Mouse (Mus musculus) neural tube, embryonic 13.5 days (tissue): ENCODE measurements around the gene Sema4c. TPM values are rescaled to one million over a fixed set of nuclear protein-coding genes. Genes with fewer than 3 reads are reported as not detected.

Experiments used
- ATAC-seq: fragments of 200-750 bp; cut with Nextera tagmentation; 2 replicates; pipeline ENCODE4 v1.8.0; 2017; ENCODE audit warnings: low read depth, mild to moderate bottlenecking, moderate TSS enrichment, moderate library complexity
- H3K27ac ChIP-seq: fragments of 300-500 bp; sonication (generic); replicated peaks from 2 replicates; pipeline ENCODE4 v1.5.1; 2015; ENCODE audit warnings: moderate library complexity, mild to moderate bottlenecking, inconsistent platforms
- H3K27me3 ChIP-seq: fragments of 300-500 bp; sonication (generic); 2 replicates; pipeline ENCODE4 v1.6.1; 2015; ENCODE audit warnings: mild to moderate bottlenecking, inconsistent platforms
- H3K36me3 ChIP-seq: fragments of 300-500 bp; sonication (generic); 2 replicates; pipeline ENCODE4 v1.6.1; 2015; ENCODE audit warnings: mild to moderate bottlenecking, inconsistent platforms
- H3K4me1 ChIP-seq: fragments of 300-500 bp; sonication (generic); replicated peaks from 2 replicates; pipeline ENCODE4 v1.6.1; 2015; ENCODE audit warnings: inconsistent platforms
- H3K4me2 ChIP-seq: fragments of 300-500 bp; sonication (generic); 2 replicates; pipeline ENCODE4 v1.6.1; 2015; ENCODE audit warnings: inconsistent platforms, mild to moderate bottlenecking, moderate library complexity
- H3K4me3 ChIP-seq: fragments of 300-500 bp; sonication (generic); 2 replicates; pipeline ENCODE4 v1.5.1; 2015; ENCODE audit warnings: mild to moderate bottlenecking, inconsistent platforms
- H3K9ac ChIP-seq: fragments of 300-500 bp; sonication (generic); 2 replicates; pipeline ENCODE4 v1.6.1; 2015; ENCODE audit warnings: moderate library complexity, mild to moderate bottlenecking, inconsistent platforms
- H3K9me3 ChIP-seq: fragments of 300-500 bp; sonication (generic); 2 replicates; pipeline ENCODE4 v1.6.1; 2016; ENCODE audit warnings: inconsistent platforms
- WGBS: fragments of 180-500 bp; shearing (Covaris S2); methylation state at CpG from one replicate; pipeline ENCODE4 v1.1.7; 2015; 5-methylcytosine and 5-hydroxymethylcytosine counted together
- polyA plus RNA-seq: library from polyadenylated mRNA; unstranded; fragments of >200 nt; fragmentation: Nextera tagmentation; extraction: Ambion mirVana; gene quantifications from 2 replicates; pipeline ENCODE4 v1.2.1, GENCODE M21; 2015

The Sema4c gene
- polyA plus RNA-seq, 1 experiment from 2014 or later = 25.2 TPM

GRCm38 (mm10) chr1:36589486-36589885 lies 31.3 kb upstream of the Sema4c start:
- Histone ChIP-seq H3K9me3 (no peaks in the 10 kb centered on the region), H3K9ac (no peak overlapping the region), H3K4me1 (peaks cover 30% of the 10 kb centered on the region), H3K27ac (no peak overlapping the region), H3K36me3 (no peaks in the 10 kb centered on the region), H3K27me3 (peaks cover 1% of the 10 kb centered on the region; the same call in 1 of the 2 replicates), H3K4me2 (no peak overlapping the region), H3K4me3 (no peak overlapping the region)
- ATAC-seq = peak; percentile 16; the same call in 1 of the 2 replicates
- 33% methylated on average over 6 of the region's 6 CpGs for WGBS

GRCm38 (mm10) chr1:36588476-36589450 lies 30.6 kb upstream of the Sema4c start:
- Histone ChIP-seq H3K4me3 (no peak overlapping the region), H3K27ac (peak overlapping the region; percentile 54), H3K27me3 (peaks cover 9% of the 10 kb centered on the region; the same call in 1 of the 2 replicates), H3K4me1 (peaks cover 30% of the 10 kb centered on the region), H3K9ac (no peak overlapping the region), H3K9me3 (no peaks in the 10 kb centered on the region), H3K36me3 (no peaks in the 10 kb centered on the region), H3K4me2 (no peak overlapping the region)
- peak; percentile 32; the same call in 1 of the 2 replicates for ATAC-seq
- 67% methylated on average over 13 of the region's 13 CpGs for WGBS

GRCm38 (mm10) chr1:36587860-36588259 lies 29.7 kb upstream of the Sema4c start:
- WGBS = 84% methylated on average over 6 of the region's 6 CpGs
- Histone ChIP-seq H3K27me3 (peaks cover 18% of the 10 kb centered on the region), H3K27ac (0 out of 2 replicates have a peak overlapping the region, but pooled peaks have one; percentile 54), H3K4me3 (no peak overlapping the region), H3K36me3 (no peaks in the 10 kb centered on the region), H3K9me3 (no peaks in the 10 kb centered on the region), H3K4me1 (peaks cover 30% of the 10 kb centered on the region), H3K9ac (no peak overlapping the region), H3K4me2 (no peak overlapping the region)
- ATAC-seq = no peak

GRCm38 (mm10) chr1:36586288-36586687 lies 28.1 kb upstream of the Sema4c start:
- WGBS = 30% methylated on average over 4 of the region's 4 CpGs
- peaks cover 20% of the 10 kb centered on the region for H3K27me3 ChIP-seq

GRCm38 (mm10) chr1:36583408-36584116 lies 25.4 kb upstream of the Sema4c start:
- H3K27me3 ChIP-seq = peaks cover 20% of the 10 kb centered on the region
- no peak overlapping the region for H3K9ac ChIP-seq
- WGBS = 88% methylated on average over 8 of the region's 8 CpGs
- H3K27ac ChIP-seq = no peak overlapping the region
- no peaks in the 10 kb centered on the region for H3K9me3 ChIP-seq
- no peak overlapping the region for H3K4me3 ChIP-seq
- no peak overlapping the region for H3K4me2 ChIP-seq
- no peak for ATAC-seq
- peaks cover 36% of the 10 kb centered on the region for H3K4me1 ChIP-seq
- H3K36me3 ChIP-seq = no peaks in the 10 kb centered on the region

More at GRCm38 (mm10) chr1:36586288-36586687, 28.1 kb upstream of the Sema4c start:
- no peak for ATAC-seq
- peaks cover 38% of the 10 kb centered on the region for H3K4me1 ChIP-seq
- no peaks in the 10 kb centered on the region for H3K9me3 ChIP-seq
- no peaks in the 10 kb centered on the region for H3K36me3 ChIP-seq
- H3K4me2 ChIP-seq = no peak overlapping the region
- H3K4me3 ChIP-seq = no peak overlapping the region
- H3K27ac ChIP-seq = no peak overlapping the region
- no peak overlapping the region for H3K9ac ChIP-seq

- H3K9me3 ChIP-seq = no peaks in the 10 kb centered on the region
- no peak for ATAC-seq
- peaks cover 27% of the 10 kb centered on the region for H3K4me1 ChIP-seq
- WGBS = 84% methylated on average over 8 of the region's 8 CpGs
- H3K9ac ChIP-seq = no peak overlapping the region
- no peaks in the 10 kb centered on the region for H3K36me3 ChIP-seq
- no peak overlapping the region for H3K4me2 ChIP-seq
- no peak overlapping the region for H3K4me3 ChIP-seq
- H3K27ac ChIP-seq = no peak overlapping the region
- H3K27me3 ChIP-seq = peaks cover 28% of the 10 kb centered on the region
Observed at GRCm38 (mm10) chr1:36582211-36582610, 24.1 kb upstream of the Sema4c start.

GRCm38 (mm10) chr1:36581260-36581659 lies 23.1 kb upstream of the Sema4c start:
- H3K27me3 ChIP-seq = peaks cover 28% of the 10 kb centered on the region
- 0 out of 2 replicates have a peak overlapping the region, but pooled peaks have one; percentile 41 for H3K4me2 ChIP-seq
- H3K4me3 ChIP-seq = no peak overlapping the region
- H3K4me1 ChIP-seq = peaks cover 27% of the 10 kb centered on the region
- H3K36me3 ChIP-seq = no peaks in the 10 kb centered on the region
- 41% methylated on average over 5 of the region's 5 CpGs for WGBS
- no peaks in the 10 kb centered on the region for H3K9me3 ChIP-seq
- no peak for ATAC-seq
- 0 out of 2 replicates have a peak overlapping the region, but pooled peaks have one; percentile 60 for H3K9ac ChIP-seq
- peak overlapping the region; percentile 87 for H3K27ac ChIP-seq

GRCm38 (mm10) chr1:36580384-36581207 lies 22.4 kb upstream of the Sema4c start:
- Histone ChIP-seq H3K9ac (peak overlapping the region; percentile 60), H3K9me3 (no peaks in the 10 kb centered on the region), H3K36me3 (no peaks in the 10 kb centered on the region), H3K27ac (peak overlapping the region; percentile 87), H3K4me3 (no peak overlapping the region), H3K27me3 (peaks cover 28% of the 10 kb centered on the region), H3K4me2 (peak overlapping the region; percentile 41), H3K4me1 (peaks cover 27% of the 10 kb centered on the region)
- 2% methylated on average over 17 of the region's 17 CpGs for WGBS
- peak; percentile 82 for ATAC-seq

- peak overlapping the region; percentile 60 for H3K9ac ChIP-seq
- no peaks in the 10 kb centered on the region for H3K9me3 ChIP-seq
- ATAC-seq = peak; percentile 63
- no peaks in the 10 kb centered on the region for H3K36me3 ChIP-seq
- H3K4me1 ChIP-seq = peaks cover 27% of the 10 kb centered on the region
- peak overlapping the region; percentile 87 for H3K27ac ChIP-seq
- 28% methylated on average over 6 of the region's 6 CpGs for WGBS
- H3K4me3 ChIP-seq = no peak overlapping the region
- H3K4me2 ChIP-seq = peak overlapping the region; percentile 41
- peaks cover 28% of the 10 kb centered on the region for H3K27me3 ChIP-seq
Observed at GRCm38 (mm10) chr1:36579974-36580383, 21.8 kb upstream of the Sema4c start.

GRCm38 (mm10) chr1:36576991-36577675 lies 19.0 kb upstream of the Sema4c start:
- Histone ChIP-seq H3K4me2 (no peak overlapping the region), H3K4me3 (no peak overlapping the region), H3K27me3 (peaks cover 8% of the 10 kb centered on the region; the same call in 1 of the 2 replicates), H3K9me3 (no peaks in the 10 kb centered on the region), H3K9ac (no peak overlapping the region), H3K36me3 (no peaks in the 10 kb centered on the region), H3K4me1 (peaks cover 39% of the 10 kb centered on the region), H3K27ac (no peak overlapping the region)
- no peak for ATAC-seq
- WGBS = 59% methylated on average over 6 of the region's 6 CpGs

GRCm38 (mm10) chr1:36575347-36575746 lies 17.2 kb upstream of the Sema4c start:
- Histone ChIP-seq H3K4me1 (peaks cover 24% of the 10 kb centered on the region), H3K36me3 (no peaks in the 10 kb centered on the region), H3K9ac (no peak overlapping the region), H3K9me3 (no peaks in the 10 kb centered on the region), H3K4me3 (no peak overlapping the region), H3K27me3 (peaks cover 8% of the 10 kb centered on the region; the same call in 1 of the 2 replicates), H3K4me2 (no peak overlapping the region), H3K27ac (no peak overlapping the region)
- no peak for ATAC-seq
- 69% methylated on average over 6 of the region's 6 CpGs for WGBS
